Mouse (Mus musculus) testis, postnatal 10 days (tissue): ENCODE measurements around the gene Cks1b.
A peak's percentile ranks its signal among the peaks of the same experiment; 100 is the strongest.

Experiments
- DNase-seq: peaks from one replicate; pipeline ENCODE4 v3.0.0; 2021; ENCODE audit warnings: low spot score

Gene Cks1b

DNA sequence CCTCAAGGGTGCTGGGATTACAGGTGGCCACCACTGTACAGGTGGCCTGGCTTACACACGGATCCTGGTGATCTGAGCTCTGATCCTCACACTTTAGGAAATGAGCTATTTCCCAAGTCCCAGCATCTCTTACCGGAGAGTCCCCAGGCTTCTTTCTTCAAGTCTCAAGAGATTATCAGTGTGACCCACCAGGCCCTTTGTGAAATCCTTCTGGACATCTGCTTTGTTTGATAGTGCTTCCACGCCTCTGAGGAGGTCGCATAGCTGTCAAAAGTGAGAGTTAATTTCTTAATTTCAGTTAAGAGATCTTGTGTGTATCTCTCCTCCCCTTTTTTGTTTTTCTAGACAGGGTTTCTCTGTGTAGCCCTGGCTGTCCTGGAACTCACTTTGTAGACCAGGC, 7.7 kb upstream of the Cks1b start:
- no peak for DNase-seq

DNA sequence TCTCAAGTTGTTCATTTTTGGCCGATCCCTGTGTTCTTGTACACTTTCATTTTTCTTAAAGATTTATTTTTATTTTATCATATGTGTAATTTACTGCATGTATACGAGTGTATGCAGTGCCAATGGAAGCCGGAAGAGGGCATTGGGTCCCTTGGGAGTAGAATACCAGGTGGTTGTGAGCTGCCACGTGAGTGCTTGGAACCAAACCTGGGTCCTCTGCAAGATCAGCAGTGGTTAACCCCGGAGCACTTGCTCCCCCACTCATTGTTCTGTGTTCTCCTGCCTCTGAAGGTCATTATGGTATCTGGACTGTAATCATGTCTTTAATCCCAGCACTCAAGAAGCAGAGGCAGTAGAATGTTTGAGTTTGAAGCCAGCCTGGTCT, 7.0 kb upstream of the Cks1b start:
- no peak for DNase-seq

DNA sequence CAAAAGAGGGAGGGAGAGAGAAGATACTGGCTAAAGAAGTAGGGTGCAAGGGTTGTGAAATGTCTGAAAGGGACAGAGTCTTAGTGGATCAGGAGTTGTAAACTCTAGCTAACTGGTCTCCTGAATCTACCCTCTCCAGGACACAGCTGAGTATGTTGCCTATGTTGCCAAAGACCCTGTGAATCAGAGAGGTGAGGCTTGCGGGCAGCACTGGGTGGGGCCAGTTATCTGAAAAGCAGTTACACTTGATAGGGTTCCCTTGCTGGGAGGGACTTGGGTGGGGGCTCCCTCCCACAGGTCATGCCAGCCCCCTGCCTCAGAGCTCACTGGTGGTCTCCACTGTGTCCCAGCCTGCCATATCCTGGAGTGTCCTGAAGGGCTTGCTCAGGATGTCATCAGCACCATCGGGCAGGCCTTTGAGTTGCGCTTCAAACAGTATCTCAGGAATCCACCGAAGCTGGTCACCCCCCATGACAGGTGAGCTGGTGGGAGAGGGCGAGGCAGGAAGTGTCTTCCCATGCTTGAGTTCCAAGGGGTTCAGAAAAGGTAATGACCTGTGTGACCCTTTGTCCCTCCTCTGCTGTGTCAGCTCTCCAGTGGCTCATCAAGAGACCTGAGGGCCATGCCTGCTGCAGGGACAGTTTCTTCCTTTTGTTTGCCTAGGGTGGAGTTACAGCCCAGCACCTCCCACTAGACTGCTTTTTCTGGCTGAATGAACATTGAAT, 6.4 kb upstream of the Cks1b start:
- no peak for DNase-seq

DNA sequence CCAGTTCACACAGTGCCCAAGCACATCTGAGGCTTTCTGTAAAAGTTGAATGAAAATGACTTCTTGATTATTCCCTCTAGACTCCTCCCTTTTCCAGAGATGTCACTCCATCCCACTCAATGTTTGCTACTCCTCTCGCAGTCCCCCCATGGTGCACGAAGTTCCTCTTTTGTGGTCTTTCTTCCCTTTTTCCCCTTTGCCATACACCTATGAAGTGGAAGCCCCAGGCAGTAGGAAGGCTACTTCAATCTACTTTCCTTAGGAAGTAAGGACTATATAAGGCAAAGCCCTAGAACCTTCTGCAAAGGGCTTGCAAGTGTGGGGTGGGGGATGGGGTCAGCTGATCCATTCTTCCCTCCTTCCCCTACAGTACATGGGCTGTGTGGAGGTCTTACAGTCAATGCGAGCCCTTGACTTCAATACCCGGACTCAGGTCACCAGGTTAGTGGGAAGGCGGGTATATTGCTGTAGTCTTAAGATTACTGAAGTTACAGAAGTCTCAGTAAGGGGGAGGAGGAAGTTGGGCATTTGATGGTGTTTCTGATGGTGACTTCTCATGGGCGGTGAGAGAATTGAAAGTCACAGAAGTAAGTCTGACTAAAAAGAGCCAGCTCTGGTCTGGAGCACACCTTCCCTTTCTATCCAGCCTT, 4.5 kb upstream of the Cks1b start:
- DNase-seq: no peak

DNA sequence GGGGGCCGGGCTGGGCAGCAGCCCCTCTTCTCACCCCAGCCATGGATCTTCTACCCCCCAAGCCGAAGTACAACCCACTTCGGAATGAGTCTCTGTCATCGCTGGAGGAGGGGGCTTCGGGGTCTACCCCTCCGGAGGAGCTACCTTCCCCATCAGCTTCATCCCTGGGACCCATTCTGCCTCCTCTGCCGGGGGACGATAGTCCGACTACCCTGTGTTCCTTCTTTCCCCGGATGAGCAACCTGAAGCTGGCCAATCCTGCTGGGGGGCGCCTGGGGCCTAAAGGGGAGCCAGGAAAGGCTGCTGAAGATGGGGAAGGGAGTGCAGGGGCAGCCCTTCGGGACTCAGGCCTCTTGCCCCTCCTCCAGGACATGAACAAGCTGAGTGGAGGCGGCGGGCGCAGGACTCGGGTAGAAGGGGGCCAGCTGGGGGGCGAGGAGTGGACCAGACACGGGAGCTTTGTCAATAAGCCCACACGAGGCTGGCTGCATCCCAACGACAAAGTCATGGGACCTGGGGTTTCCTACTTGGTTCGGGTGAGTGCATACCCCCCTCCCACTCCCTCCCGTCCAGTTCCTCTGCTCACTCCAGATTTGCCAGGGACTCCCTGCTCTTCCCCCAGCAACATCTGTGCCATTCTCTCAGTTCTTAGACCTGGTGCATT, 3.8 kb upstream of the Cks1b start:
- DNase-seq: peak; percentile 64

DNA sequence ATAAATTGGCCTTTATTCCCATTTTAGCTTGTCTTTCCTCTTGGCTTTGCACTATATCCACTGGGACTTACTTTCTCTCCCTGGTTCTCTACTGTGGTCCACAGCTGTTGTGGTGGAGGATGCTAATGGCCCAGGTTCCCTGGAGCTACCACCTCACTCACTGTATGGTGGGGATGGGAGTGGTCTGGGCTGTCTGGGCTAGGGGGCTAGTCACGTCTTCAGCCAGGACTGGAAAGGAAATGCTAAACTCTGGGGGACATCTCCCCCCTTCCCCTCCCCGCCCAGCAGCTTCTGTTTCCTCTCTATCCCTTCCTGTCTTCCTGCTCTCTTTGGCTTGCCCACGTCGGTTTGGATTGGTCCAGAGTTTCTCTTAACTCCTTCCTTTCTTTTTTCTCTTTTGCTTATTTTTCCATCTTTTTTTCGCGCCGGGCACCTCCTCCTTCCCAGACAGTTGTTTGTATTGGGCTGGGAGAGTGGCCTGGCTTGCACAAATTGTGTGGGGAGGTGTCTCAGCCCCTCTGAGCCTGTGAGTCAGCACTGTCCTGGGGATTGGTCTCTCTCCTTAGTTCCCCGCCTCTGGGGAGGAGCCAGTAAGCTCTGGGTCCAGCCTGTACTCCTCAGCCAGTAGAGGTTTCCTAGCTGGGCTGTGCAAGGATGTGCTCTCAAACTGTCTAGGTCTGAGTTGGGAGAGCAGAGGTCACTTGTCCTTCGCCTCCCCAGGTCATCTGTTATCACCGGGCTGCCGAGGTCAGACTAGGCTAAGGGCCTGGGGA, 3.0 kb upstream of the Cks1b start:
- DNase-seq: peak; percentile 78

DNA sequence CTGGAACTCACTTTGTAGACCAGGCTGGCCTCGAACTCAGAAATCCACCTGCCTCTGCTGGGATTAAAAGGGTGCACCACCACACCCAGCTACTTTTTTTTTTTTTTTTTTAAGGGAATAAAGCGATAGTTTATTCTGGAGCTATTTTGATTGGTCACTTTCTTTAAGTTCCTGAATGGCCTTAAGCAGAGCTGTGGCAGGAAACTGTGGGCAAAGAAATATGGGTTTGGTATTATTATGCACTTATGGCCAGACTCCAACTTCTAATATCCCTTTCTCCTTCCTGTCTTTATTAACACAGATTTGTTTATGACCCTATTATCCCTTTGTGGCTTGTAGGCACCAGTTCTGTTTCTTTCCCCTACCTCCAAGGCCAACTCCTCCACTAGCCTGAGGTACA, 2.2 kb upstream of the Cks1b start:
- DNase-seq: no peak

DNA sequence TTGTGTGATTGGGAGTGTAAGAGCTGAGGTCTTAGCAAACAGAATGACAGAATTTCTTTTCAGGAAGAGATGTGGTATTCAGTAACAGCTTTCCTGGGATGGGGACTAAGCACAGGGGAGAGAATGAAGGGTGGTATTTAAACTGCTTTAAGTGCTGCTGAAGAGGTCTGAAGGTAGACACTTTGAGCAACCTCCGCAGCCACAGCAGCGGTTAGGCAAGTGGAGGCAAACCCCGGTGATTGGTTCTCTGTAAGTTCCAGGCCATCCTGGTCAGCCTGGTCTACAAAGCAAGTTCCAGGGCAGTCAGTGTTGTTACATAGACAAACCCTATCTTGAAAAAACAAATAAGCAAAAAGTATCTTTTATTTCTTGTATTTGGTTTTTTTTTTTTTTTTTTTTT, 1.8 kb upstream of the Cks1b start:
- DNase-seq: no peak

DNA sequence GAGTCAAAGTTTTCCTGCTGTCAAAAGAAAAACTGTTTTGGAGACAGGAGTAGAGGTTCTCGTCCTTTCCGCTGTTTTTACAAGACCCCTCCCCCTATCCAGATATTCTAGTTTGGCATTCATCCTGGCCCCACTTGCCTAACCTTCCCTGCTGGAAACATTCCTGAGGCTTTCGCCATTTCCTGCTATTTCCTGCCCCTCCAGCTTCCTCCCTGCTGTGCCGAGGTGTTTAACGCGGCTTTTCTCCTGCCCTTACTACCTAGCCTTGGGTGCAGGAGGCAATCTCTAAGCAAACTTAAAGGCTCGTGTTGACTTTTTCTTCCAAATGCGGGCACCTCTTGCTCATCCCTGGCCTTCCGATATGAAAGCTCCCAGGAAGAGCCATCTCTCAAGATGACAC, 1.4 kb upstream of the Cks1b start:
- no peak for DNase-seq

DNA sequence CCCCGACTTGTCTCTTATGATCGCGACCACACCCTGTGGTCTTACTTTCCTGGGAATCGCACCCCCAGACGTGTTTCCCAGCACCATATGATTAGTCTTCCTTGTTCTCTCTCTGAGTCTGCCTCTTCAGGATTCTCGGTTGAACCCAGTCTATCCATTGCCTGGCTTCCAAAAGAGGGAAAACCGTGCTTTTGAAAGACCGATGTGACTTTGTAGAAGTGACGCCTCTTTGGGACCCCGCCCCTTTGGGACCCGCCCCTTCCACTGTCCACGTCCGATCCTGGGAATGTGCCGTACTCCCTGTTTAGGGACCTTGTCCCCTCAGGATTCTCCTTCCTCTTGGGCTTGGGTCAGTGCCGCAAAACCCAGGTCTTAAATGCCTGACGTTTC, 673 bp upstream of the Cks1b start:
- DNase-seq: peak; percentile 92

DNA sequence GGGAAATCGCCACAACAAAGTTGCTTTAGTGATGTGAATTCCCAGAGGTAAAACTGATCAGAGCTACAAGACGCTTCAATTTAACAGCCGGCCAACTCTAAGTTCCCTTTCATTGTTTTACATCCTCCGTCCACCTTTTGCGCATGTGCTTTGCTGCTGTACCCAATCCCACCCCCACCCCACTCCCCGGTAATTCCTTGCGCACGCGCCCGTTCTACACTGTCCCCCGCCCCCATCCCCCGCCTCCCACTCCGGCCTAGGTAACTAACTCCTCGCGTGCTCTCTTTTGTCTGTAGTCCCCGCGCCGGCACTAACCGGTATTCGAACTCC, 378 bp downstream of the Cks1b start:
- DNase-seq: no peak

DNA sequence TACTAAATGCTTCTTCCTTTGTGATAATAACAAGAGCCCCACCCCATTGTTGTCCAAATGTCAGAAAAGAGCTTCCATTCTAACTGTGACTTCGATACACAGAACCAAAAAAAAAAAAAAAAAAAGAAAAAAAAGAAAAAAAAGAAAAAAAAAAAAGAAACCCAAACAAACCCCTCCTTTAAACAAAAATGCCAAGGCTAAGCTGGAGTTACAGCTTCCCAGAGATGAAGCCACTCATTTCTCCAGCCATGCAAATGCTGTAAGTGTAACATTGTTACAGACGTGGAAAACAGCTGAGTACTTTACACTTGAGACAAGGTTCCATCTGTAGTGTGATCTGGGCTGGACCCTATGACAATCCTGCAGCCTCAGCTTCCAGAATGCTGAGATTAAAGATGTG, 1.1 kb downstream of the Cks1b start:
- no peak for DNase-seq

DNA sequence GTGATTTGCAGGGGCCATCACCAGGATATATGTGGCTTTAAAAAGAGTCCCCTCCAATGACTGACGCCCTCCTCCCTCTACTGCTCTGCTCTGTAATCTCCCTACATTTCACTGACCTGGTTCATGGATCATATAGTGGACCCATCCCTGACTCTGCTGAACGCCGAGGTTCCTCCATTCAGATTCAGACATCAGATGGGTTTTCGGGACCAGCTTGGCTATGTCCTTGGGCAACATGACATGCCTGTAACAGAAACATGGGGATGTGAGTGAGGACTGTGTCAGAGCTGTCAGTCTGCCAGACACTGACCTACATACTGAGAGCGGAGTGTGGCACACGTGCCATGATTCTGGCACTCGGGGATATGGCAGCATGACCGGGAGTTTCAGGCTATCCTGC, 2.0 kb downstream of the Cks1b start:
- DNase-seq: no peak

DNA sequence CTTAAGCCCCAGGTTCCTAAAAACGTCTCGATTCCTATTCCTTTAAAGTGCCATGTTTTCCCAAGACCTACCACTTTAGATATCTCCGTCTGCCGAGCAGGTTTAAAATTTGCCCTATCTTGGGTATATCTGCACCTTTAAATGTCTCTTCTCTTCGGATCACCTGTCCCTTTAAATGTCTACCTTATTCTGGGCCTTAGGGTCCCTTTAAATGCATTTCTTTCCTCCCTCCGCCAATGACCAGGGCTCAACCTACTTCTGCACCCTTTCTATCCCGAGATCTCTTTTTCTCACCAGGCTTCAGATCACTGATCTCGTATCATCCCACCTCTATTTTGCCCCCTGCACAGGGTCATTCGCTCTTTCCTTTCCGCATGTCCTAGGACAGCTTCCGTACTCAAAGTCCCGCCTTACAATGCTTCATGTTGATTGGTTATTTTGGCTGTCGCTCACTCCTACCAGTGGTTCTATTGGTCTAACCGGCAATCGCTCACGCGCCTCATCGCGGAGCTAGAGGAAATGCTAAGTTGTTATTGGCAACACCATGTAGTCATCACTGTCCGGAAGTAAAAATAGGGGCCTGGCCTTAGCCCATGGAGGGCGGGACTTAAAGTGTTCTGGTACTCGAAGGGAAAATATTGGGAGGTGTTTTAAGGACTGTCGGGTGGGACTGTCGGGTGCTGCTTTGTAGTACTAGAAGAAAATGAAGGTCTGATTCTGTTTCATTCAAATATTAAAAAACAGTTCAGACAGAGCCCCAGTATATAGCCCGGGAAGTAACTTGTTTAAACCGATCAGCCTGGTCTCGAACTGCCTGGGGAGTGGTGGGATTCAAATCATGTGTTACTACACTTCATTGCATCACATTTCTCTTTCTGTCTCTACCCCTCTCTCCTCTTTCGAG, 6.4 kb downstream of the Cks1b start, which contains the start of gene Flad1:
Gene Flad1 (minus strand): TSS at position 381 of the 904 bp plus-strand sequence.
- peak; percentile 97 for DNase-seq

DNA sequence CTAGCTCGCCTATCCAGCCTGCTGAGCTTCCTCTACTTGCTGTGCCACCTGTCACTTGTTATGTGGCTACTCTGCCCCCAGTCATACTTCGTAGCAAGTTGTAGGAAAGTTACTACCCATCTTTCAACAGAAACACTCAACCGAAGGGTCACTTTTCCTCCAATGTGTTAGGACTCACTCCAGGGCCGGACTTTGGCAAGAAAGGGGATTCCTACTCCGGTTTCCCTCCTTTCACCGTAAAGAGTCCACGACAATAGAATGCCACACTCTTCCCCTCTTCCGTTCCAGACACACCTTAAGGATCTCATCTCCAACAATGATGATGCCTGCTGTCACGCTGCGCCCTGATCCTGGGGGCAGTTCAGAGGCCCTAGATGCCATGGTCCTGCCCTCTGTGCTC, 7.3 kb downstream of the Cks1b start:
- DNase-seq: no peak

DNA sequence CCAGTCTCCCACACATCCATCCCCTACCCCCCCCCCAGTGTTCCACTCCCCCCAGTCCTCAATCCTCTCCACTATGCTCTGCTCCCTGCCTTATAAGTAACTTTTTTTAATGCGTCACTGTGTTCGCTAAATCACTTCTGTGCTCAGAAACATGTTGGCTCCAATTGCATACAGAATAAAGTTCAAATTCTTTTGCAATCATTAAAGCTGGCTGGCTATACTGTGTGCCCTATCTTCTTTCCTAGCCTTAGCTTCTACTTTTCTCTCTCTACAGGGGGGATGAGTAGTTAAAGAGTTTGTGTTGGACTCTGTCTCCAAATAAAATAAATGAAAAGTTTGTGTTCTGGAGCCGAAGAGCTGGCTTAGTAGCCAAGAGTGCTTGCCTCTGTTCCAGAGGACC, 8.5 kb downstream of the Cks1b start:
- DNase-seq: no peak

DNA sequence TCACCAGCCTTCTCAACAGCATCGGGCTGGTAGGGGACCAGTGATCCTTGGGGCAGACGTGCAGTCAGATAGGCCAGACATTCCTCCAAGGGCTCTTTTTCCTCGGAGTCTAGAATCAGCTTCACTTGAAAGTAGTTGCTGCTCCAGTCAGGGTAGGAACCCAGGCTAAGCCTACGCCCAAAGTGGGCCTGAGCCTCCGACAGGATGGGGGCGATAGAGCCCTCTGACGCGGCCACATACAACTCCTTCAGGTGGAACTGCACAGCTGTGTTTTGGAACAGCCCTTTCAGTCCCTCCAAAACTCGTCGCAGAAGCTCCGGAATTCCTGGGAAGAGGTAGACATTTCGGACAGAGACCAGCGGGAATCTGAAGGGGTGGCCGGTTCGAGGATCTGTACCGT, 9.7 kb downstream of the Cks1b start:
- DNase-seq: no peak

DNA sequence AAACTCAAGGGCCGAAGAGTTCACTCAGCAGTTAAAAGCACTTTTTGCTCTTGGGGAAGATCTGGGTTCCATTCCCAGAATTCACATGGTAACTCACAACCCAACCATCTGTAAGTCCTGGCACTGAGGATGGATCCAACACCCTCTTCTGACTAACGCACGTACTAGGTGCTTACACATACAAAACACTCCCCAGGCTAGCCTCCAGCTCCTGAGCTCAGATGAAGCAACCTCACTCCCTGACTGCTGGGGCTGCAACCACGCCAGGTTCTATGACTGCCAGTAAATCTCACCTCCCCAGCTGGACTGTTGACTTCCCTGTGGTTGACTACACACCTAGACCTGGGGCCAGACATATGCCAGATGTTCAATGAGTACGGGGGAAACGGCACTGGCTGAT, 11.3 kb downstream of the Cks1b start:
- no peak for DNase-seq

DNA sequence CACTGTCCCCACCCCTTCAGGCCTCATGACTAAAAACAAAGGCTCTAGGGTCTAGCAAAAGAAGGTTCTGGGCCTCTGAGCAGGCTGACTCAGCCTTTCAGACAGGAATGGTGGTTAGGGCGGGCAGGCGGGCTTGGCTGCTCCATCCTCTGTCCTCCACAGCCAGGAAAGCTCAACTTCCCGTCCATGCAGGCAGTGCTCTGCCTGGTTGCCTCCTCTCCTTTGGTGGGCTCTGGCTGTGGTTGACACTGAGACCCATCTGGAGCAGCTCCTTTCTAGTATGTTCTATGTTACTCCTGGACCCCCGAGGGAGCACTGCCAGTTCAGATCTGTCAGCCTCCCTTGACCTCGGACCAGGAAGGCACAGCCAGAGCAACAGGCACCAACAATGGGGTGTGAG, 15.5 kb downstream of the Cks1b start, which contains the start of gene Lenep:
Gene Lenep (minus strand): TSS at position 101 of the 400 bp plus-strand sequence.
- no peak for DNase-seq

DNA sequence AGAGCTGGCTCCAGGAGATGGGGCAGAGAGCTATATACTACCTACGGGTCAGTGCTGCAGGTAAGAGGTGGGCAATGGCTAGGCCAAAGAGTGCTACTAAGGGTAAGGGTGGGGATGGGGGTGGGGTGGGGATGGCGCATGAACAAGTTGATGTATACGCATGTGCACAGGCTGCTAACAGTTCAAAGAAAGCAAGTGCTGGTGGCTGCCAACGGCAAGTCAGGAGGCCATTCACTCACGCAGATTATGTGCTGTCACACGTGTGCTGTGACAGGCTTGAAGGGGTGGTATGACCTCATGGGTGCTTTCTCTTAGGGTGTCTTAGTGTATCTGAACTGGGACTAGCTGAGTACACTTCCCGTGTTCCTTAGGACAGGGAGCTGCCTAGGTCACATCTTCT, 16.9 kb downstream of the Cks1b start:
- DNase-seq: no peak

DNA sequence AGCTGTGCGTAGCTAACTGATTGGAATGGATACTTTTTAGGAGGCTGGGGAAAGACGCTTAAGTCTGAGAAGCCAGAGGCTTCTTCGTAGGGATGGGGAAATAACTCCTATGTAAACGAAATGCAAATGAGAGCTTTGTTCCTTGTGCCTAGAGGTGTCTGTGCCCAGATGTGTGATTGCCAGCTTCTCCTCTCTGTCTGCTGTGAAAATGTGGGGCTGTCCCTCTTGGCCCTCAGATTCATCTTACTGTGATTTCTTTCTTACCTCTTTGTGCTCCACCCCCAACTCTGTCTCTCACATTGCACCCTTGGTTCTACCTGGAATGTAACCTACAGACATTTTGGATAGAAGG, 21.6 kb downstream of the Cks1b start:
- no peak for DNase-seq
